Mouse (Mus musculus) midbrain, postnatal 0 days (tissue): Measurements from ENCODE around the gene Lipa. TPM values are rescaled to one million over a fixed set of nuclear protein-coding genes. Genes with fewer than 3 reads are reported as not detected.

Source experiments
- ATAC-seq: fragments of 200-750 bp; cut with Nextera tagmentation; 2 replicates; pipeline ENCODE4 v1.8.0; 2017; ENCODE audit warnings: moderate number of reproducible peaks, mild to moderate bottlenecking, moderate TSS enrichment, moderate library complexity; ENCODE audit not compliant: low FRiP score
- DNase-seq: peaks from one replicate; pipeline ENCODE4 v3.0.0-alpha.2; 2015; ENCODE audit warnings: low spot score
- H3K27ac ChIP-seq: fragments of 300-500 bp; sonication (generic); 2 replicates; pipeline ENCODE4 v1.5.1; 2014; ENCODE audit warnings: low read depth, mild to moderate bottlenecking, low read length, mixed read lengths
- H3K27me3 ChIP-seq: fragments of 300-500 bp; sonication (generic); 2 replicates; pipeline ENCODE4 v1.6.1; 2014; ENCODE audit warnings: low read length, control low read depth, mixed read lengths; ENCODE audit not compliant: insufficient read depth
- H3K36me3 ChIP-seq: fragments of 300-500 bp; sonication (generic); 2 replicates; pipeline ENCODE4 v1.6.1; 2014; ENCODE audit warnings: low read length, control low read depth, mixed read lengths; ENCODE audit not compliant: insufficient read depth
- H3K4me1 ChIP-seq: fragments of 300-500 bp; sonication (generic); 2 replicates; pipeline ENCODE4 v1.6.1; 2014; ENCODE audit warnings: mild to moderate bottlenecking, control low read depth, antibody characterized with exemption, low read length, mixed read lengths; ENCODE audit not compliant: insufficient read depth
- H3K4me2 ChIP-seq: fragments of 300-500 bp; sonication (generic); 2 replicates; pipeline ENCODE4 v1.6.1; 2014; ENCODE audit warnings: low read depth, mild to moderate bottlenecking, low read length, mixed read lengths; ENCODE audit not compliant: poor library complexity, severe bottlenecking
- H3K4me3 ChIP-seq: fragments of 300-500 bp; sonication (generic); 2 replicates; pipeline ENCODE4 v1.5.1; 2014; ENCODE audit warnings: low read depth, mild to moderate bottlenecking, low read length, moderate library complexity
- H3K9ac ChIP-seq: fragments of 300-500 bp; sonication (generic); replicated peaks from 2 replicates; pipeline ENCODE4 v1.6.1; 2014; ENCODE audit warnings: mild to moderate bottlenecking, low read length, moderate library complexity, mixed read lengths; ENCODE audit not compliant: poor library complexity, severe bottlenecking
- H3K9me3 ChIP-seq: fragments of 300-500 bp; sonication (generic); 2 replicates; pipeline ENCODE4 v1.6.1; 2016; ENCODE audit warnings: low read length, control low read depth
- CTCF ChIP-seq: IDR thresholded peaks from 2 replicates; pipeline ENCODE4 v1.5.1; 2016; ENCODE audit warnings: antibody characterized with exemption, mild to moderate bottlenecking
- WGBS: fragments of 180-500 bp; shearing (Covaris S2); extraction: QIAGEN DNeasy Blood & Tissue Kit; methylation state at CpG from one replicate; pipeline ENCODE4 v1.1.7; 2014; 5-methylcytosine and 5-hydroxymethylcytosine counted together
- polyA plus RNA-seq: library from polyadenylated mRNA; unstranded; fragments of >200 nt; fragmentation: Nextera tagmentation; extraction: Ambion mirVana; gene quantifications from 2 replicates; pipeline ENCODE4 v1.2.1, GENCODE M21; 2015
- total RNA-seq: library from RNA; depleted of rRNA; stranded (reverse); fragments of >200 nt; gene quantifications from 2 replicates; pipeline ENCODE4 v1.2.3, GENCODE M21; 2014; rRNA removed

The Lipa gene
- total and polyA plus RNA-seq, 2 experiments from 2014 or later = 19.0 to 24.5 TPM

DNA sequence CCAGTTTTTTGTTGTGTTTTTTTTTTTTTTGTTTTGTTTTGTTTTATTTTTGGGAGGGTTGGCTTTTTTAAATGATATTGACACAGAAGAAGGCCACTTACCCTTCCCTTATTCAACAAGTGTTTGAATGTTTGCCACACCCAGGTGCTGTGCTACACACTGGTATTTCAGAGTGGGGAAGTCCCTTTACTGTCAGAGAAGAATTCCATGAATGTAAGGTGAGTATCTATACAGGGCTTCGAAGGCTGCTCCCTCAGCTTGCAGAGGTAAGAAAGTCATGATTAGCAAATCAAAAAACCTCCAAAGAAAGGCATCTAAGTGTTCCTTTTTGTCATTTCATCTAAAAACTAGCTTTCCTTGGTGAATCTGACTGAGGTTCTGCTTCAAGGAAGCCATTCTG, 78.4 kb downstream of the Lipa start:
- Histone ChIP-seq H3K4me2 (no peak overlapping the region), H3K4me1 (no peaks in the 10 kb centered on the region), H3K36me3 (no peaks in the 10 kb centered on the region), H3K27ac (no peak overlapping the region), H3K9ac (no peak overlapping the region), H3K4me3 (no peak overlapping the region), H3K27me3 (no peaks in the 10 kb centered on the region), H3K9me3 (no peaks in the 10 kb centered on the region)
- TF ChIP-seq CTCF = no peak
- whole genome bisulfite sequencing = 89% methylated on average over 1 of the region's 1 CpGs
- no peak for DNase-seq
- ATAC-seq = no peak

DNA sequence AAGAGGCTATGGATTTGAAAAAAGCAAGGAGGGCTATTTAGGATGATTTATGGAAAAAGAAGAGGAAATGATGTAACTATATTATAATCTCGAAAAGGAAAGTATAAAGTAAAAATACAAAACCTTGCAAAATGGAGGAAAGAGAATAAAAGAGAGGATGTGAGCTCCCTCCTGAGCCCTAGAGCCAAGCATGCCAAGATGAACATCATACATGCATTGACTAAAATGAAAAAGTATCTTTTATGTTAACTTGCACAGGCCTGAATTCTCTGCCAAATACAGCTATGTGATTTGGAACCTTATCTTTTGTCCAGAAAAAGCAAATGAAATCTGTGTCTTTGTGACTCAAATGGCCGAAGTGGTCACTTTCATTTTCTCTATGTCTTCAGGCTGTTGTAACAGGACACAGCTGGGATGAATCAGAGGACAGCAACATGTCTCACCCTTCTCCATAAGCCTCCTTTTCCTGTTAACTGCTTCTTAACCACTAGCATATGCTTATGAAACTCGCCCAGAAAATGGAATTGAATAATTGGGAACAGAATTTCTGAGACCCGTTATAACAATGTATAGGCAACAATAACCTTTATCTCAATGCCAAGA, 81.8 kb downstream of the Lipa start:
- H3K27me3 ChIP-seq = no peaks in the 10 kb centered on the region
- WGBS = 71% methylated on average over 4 of the region's 4 CpGs

DNA sequence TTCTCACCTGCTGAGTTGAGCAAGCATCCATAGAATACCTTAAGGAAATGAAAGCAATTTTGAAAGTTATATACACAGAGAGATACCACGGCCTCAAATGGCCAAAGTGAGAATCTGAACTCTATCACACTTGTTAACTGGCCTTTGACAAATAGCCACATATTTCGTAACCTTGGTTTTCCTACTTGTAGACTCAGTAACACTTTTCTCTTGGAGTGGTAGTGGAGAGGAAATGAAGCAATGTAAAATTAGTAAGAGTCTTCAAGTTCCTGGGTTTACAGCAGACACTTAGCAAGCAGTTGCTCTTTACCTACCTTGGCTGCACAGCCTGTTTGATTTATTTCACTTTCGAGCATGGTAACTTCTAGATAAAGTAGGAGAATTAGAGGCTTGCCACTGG, 82.5 kb downstream of the Lipa start:
- 93% methylated on average over 3 of the region's 3 CpGs for WGBS
- Histone ChIP-seq H3K9me3 (no peaks in the 10 kb centered on the region), H3K4me3 (no peak overlapping the region), H3K4me2 (no peak overlapping the region), H3K27me3 (no peaks in the 10 kb centered on the region), H3K27ac (no peak overlapping the region), H3K36me3 (no peaks in the 10 kb centered on the region), H3K4me1 (no peaks in the 10 kb centered on the region), H3K9ac (no peak overlapping the region)
- DNase-seq (no peak), ATAC-seq (no peak)
- no peak for TF ChIP-seq CTCF

More for the DNA sequence above, 81.8 kb downstream of the Lipa start:
- Histone ChIP-seq H3K9me3 (no peaks in the 10 kb centered on the region), H3K27ac (no peak overlapping the region), H3K4me2 (no peak overlapping the region), H3K4me3 (no peak overlapping the region), H3K4me1 (no peaks in the 10 kb centered on the region), H3K36me3 (no peaks in the 10 kb centered on the region), H3K9ac (no peak overlapping the region)
- no peak for DNase-seq
- TF ChIP-seq CTCF = no peak
- no peak for ATAC-seq

Other genes with a start within 250 kb of the Lipa start
- gene Fas, start 236.8 kb downstream of the Lipa start, total RNA-seq = 0.19 and 0.66 TPM in 2 replicates
- gene Fas, start 236.8 kb downstream of the Lipa start, polyA plus RNA-seq = 1.4 and 1.9 TPM in 2 replicates
- gene Ch25h, start 52.3 kb downstream of the Lipa start, total RNA-seq = 0.60 and 0.61 TPM in 2 replicates
- gene Ch25h, start 52.3 kb downstream of the Lipa start, polyA plus RNA-seq = 0.42 and 0.86 TPM in 2 replicates
- gene Ifit2, start 23.2 kb upstream of the Lipa start, total RNA-seq = 11.1 and 11.5 TPM in 2 replicates
- gene Ifit2, start 23.2 kb upstream of the Lipa start, polyA plus RNA-seq = 8.2 and 9.0 TPM in 2 replicates
- 0.82 and 2.7 TPM in 2 replicates for gene Ifit3, start 56.1 kb upstream of the Lipa start, total RNA-seq
- gene Ifit3, start 56.1 kb upstream of the Lipa start, polyA plus RNA-seq = 2.9 and 3.2 TPM in 2 replicates
- 1.4 and 1.9 TPM in 2 replicates for gene Ifit1bl1, start 74.5 kb upstream of the Lipa start, total RNA-seq
- 1.4 and 1.5 TPM in 2 replicates for gene Ifit1bl1, start 74.5 kb upstream of the Lipa start, polyA plus RNA-seq
- gene Ifit3b, start 80.5 kb upstream of the Lipa start, total RNA-seq = 0.49 and 0.57 TPM in 2 replicates
- 0.58 and 1.2 TPM in 2 replicates for gene Ifit3b, start 80.5 kb upstream of the Lipa start, polyA plus RNA-seq
- 0.14 and 0.38 TPM in 2 replicates for gene Ifit1bl2, start 113.3 kb upstream of the Lipa start, total RNA-seq
- gene Ifit1bl2, start 113.3 kb upstream of the Lipa start, polyA plus RNA-seq = 0.07 and 0.17 TPM in 2 replicates
- 2.6 and 3.7 TPM in 2 replicates for gene Ifit1, start 113.4 kb upstream of the Lipa start, total RNA-seq
- gene Ifit1, start 113.4 kb upstream of the Lipa start, polyA plus RNA-seq = 1.0 and 1.2 TPM in 2 replicates
- gene Slc16a12, start 219.8 kb upstream of the Lipa start, total RNA-seq = 2.7 and 4.7 TPM in 2 replicates
- gene Slc16a12, start 219.8 kb upstream of the Lipa start, polyA plus RNA-seq = 2.0 and 2.3 TPM in 2 replicates